Mouse (Mus musculus) liver (tissue): ENCODE data around the gene Lias.
A peak's percentile ranks its signal among the peaks of the same experiment; 100 is the strongest.

Experiments used
- DNase-seq: peaks from one replicate; pipeline ENCODE4 v3.0.0-alpha.2; 2020; ENCODE audit warnings: mixed read lengths

Gene Lias

DNA sequence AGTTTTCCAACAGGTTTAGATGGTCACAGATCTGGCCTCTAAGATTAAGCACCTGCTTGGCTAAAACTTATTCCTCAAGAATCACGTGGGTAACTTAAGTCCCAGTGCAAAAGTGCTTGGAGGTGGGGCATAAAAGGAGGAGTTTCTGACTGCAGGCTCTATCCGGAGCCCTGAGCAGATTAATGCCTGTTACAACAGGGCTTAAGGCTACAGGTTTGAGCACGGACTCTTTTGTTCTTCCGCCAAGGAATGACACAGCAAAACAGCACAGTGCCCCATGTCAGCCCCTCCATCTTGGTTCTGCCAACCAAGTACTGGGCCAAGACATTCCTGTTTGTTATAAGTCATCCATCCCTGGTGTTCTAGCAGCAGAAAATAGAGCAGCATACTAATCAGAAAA is 37.0 kb downstream of the Lias start:
- DNase-seq: no peak

DNA sequence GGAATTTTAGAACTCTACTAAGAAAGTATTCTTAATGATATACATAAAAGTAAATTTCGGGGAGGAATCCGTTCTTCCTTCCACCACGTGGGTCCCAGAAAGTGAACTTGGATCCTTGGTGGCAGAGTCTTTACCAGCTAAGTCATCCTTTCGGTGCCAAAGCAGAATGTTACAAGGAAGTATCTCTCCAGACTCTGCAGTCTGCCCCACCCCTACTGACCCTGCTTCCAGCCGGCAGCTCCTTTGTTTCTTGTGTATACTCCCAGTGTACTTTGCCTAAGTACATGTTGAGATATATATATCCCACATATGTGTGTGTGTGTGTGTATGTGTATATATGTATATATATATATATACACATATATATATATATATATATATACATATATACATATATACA is 38.1 kb downstream of the Lias start:
- DNase-seq: no peak

DNA sequence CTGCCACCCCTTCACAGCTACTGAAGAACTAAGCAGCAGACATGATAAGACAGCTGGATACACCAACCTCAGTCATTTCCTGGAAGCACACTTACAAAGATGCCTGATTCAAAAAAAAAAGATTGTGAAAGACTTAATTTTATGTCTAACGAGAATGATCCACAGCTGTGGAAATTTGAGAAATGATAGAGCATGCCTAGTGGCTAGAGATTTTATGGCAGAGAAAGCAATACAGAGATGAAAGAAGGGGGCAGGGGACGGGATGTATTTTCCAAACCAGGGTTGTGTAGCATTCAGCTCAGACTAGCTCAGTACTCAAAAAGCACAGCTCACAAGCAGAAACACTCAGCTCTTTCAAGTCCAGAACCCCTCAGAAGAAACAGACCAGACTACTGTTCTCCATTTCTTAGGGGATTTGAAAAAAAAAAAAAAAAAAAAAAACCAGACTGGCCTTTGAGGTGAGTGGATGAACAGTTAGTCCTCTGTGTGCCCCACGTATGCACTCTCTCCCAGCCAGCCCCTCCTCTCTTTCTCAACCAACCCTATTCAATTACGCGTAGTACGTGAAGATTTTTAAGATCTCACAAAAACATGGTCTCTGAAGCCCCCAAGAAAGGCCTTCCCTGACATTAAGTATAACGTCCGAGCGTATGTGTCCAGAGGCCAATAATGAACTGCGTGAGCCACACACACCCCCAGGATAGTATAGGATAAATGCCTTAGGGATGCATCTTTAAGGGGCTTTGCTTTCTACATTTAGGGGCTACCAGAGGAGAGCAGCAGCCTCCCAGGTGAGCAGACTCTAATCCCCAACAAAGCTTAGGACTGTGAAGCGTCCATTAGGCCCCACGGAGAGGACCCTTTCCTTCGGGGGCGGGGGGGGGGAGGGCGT is 43.4 kb downstream of the Lias start:
- DNase-seq: no peak

DNA sequence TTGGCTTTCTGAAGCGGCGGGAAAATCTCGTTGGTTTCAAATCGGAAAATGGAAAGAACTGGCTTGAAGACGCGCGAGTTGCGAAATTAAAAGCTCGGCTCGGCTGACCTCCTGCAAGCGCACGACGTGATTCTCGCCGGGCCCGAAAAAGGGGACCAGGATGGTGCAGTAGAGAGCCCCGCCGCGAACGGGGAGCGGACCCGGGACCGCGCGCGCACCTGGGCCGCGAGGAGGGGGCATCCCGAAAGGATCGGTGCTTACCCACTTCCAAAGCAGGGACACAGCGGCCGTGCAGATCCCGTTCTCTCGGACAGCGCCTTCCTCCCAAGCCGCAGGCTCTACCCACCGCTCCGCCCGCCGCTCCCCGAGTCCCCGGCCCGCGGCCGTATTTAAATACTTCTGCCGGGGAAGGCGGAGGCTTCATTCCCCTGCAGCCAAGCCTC is 44.1 kb downstream of the Lias start:
- DNase-seq: no peak

DNA sequence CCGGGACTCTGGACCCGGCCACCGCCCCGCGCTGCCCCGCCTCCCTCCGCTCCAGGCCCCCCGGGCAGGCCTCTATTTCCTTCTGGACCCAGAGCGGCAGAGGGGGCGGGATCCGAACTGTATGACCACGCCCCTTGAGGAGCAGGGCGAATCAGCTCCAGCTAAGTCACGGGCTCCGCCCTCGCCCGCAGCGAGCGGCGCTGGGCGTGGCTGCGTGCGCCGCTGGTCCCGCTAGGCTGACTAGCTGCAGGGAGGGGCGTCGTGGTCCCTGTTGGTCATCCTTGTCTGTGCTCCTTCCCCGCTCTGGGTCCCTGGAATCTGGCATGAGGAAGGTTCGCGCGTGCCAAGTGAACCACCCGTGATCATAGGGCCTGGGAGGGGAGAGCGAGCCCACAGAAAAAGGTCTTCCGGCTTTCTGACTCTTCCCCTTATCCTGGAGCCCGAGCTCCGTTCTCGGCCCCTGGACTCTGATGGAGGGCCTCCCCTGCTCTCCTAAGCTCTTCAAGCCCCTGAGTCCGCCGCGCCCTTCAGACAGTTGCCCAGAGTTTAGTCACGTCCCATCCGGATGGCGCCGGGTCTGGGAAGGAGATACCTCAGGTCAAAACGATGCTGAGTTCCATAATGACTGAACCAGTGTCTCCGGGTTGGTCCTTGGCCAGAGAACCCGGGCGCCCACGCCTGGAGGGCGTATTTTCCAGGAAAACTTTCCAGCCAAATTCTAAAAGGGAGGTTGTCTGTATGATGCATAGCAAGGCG is 44.7 kb downstream of the Lias start, which contains the start of gene Ugdh:
TSS of gene Ugdh (minus strand) at position 144 of the 756 bp plus-strand sequence.
- DNase-seq: peak; percentile 99

DNA sequence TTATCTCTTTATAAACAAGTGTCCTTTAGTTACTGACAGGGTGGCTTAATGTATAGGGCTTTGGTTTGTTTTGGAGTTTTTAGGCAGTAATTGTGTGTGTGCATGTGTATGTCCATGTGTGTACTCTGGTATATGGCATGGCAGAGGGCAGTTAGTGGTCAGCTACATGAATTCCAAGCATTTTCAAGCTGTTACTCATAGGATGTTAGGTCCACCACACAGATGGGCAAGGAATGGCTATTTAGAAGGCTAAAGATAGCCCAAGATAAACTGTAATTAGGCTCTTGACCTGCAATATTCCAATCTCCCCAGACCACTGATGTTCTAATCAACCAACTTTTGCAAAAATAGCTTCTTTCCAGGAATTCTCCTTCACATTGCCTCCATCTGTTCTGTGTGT is 46.7 kb downstream of the Lias start:
- no peak for DNase-seq

DNA sequence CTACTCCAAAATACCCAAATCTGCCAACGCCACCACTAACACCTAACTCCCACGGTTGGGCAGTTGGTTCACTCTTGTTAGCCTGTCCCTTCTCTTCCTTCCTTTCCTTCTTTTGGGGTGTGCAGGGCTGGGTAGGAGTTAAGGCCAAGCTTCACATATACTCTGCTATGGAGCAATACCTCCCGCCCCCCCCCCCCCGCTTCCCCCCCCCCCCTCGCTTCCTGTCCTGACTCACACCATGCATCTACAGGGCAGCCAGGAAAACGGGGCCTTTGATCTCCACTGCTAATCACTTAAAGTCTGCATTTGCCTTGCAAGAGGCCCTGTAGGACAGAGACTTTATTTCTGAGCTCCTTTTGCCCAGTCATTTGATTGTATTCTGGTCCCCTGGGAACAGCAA is 53.7 kb downstream of the Lias start:
- no peak for DNase-seq

DNA sequence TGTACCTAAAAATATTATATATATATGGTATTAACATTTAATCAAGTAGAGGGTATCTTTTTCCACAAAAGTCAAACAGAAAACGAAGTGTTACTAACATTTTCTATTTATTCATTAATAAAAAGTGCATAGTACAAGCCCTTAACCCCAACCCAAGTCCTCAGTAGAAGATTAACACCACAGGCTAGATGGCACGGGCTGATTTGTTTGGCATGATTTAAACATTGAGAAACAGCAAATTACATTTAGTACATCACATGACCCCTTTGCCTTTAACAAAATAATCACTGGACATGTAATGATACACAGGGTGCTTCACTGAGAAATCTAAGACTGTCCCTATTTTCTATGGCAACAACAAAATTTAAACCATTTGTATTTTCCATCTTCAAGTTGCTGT is 55.5 kb downstream of the Lias start:
- no peak for DNase-seq

DNA sequence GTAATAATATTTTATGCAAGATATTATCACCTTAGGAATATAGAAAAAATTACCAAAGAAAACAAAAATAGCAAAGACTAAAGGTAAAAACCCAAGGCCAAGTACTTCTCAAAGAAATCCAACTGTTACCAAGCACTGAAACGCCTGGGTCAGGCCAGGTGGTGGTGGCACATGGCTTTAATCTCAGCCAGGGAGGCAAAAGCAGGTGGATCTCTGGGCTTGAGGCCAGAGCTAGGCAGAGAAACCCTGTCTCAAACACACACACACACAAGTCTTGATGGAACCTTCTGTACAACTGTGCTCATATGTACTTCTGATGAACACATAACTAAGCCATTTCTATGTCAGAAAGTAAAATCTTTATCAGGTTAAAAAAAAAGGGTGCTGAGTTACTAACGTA is 56.5 kb downstream of the Lias start:
- DNase-seq: no peak

DNA sequence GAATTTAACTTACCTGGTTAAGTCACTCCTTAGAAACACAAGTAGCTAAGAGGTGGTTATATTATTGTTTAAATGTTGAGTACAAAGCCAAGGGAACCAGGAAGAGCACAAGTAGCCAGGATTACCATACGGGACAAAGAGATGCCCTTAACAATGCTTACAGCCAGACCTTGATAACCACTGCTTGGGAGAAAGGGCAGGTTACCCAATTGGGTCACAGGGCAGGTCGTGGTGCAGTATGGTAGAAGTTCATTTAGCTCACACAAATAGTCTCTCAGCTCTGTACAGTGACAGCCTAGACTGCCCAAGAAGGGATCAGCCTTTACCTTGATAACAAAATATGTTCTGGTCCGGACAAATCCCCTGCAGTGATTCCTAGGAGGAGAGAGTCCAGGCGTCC is 57.6 kb downstream of the Lias start:
- no peak for DNase-seq

DNA sequence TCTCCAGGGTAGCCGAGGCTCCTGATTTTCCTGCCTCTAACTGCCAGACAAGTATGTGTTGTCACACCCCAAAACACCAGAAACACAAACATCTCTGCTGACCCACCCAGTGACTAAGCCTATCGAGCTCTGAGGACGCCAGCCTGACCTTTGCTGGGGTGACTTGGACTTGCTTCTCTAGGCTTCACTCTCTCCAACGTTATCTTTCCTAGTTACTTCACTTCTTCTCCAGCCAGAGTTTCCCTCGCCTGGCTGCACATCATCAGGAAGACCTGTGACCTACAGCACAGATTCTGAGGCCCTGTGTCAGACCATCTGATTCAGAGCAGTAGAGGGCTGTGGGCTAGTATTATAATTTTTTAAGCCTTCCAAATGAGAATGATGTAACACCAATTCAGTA is 63.5 kb downstream of the Lias start:
- no peak for DNase-seq

DNA sequence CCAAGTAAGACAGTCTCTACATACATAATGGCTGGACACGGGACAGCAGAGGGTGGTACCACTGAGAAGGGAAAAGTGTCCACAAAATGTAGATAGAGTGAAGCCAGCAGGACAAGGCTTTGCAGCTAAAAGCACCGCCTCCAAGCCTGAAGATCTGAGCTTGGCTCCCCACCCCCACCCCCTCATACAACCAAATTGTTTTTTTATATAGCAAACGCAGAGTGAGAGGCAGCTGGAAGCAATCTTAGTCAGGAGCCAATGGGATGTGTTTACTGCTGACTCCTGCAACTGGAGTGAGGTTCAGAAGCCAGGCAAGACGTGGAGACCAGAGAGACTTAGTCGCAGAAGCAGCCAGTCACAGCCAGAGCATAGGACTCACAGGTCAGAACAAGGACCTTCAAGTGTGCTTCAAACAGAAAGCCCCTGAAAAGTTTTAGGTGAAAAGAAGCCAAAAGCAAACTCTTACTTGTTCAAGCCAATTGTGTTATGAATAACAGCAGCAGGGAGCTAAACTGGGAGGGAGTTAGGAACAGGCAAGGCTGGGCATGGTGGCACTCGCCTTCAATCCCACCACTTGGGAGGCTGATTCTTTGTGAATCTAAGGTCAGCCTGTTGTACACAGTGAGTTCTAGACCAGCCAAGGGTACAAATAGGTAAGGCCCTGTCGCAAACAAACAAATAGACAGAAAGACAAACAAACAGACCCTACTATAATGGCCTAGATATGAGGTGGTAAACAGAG is 66.0 kb downstream of the Lias start:
- DNase-seq: no peak

DNA sequence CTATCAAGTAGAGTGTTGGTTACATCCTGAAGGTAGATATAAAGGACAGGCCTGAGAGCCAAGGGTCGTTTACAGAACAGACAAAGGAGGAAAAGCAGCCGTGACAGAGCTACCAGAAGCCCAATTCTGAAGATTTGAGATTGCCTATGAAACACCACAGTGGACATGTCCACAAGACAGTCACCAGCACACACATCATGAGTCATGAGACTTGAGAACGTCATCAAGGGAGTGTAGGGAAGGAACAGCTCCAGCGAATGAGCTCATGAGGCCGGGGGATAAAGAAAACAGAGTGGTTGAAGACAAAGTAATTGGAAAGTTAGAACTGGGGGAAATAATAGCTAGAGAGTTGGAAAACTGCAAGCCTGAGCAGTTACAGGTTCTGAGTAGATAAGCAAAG is 66.5 kb downstream of the Lias start:
- DNase-seq: no peak

DNA sequence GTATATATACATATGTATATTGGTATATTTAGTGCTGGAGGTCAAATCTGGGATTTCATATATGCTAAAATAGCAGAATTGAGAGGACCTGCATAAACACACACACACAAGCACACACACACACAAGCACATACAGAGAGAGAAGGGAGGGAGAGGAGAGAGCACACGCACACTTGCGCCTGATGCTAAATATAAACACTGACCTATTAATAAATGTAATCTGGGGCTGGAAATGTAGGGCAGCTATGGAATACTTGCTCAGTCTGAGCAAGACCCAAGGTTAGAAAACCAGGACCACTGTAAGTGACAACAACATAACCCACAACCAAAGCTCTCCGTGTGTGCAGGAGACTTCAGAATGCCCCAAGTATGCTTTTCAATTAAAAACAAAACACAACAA is 68.2 kb downstream of the Lias start:
- DNase-seq: no peak
